Mouse (Mus musculus): Measurements from ENCODE around the gene Lmnb2. TPM values are rescaled to one million over a fixed set of nuclear protein-coding genes. Genes with fewer than 3 reads are reported as not detected.

The Lmnb2 gene
- polyA plus RNA-seq, 1 experiment from 2014 or later, result 28.5 TPM

GRCm38 (mm10) chr10:80946684-80947437, 28.8 kb upstream of the Lmnb2 start:
- no peak for DNase-seq (ENCODE audit: low spot score)

- DNase-seq (ENCODE audit: low spot score), result no peak
These were observed 26.2 kb upstream of the Lmnb2 start for GRCm38 (mm10) chr10:80944231-80944630.

GRCm38 (mm10) chr10:80943701-80944100, 25.7 kb upstream of the Lmnb2 start:
- no peak for DNase-seq (ENCODE audit: low spot score)

DNA sequence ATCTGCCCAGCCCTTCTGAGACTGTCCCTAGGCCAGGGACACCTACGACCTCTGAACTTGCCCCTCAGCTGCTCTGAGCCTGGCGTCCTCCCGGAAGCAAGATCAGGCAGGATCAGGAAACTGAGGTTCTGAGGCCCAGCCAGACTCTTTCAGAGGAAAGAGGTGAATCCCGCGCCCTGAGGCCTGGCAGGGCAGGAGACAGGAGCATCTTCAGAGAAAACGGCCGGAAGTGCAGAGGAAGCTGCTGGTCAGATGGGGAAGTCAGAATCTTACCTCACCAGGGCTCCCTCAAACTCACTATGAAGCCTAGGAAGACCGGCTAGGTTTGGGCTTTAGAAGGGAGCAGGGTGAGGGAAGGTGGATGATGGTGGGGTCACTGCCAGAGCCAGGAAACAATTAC, 24.9 kb upstream of the Lmnb2 start:
- DNase-seq (ENCODE audit: low spot score), result no peak

GRCm38 (mm10) chr10:80940988-80941347, 22.9 kb upstream of the Lmnb2 start:
- no peak for DNase-seq (ENCODE audit: low spot score)

GRCm38 (mm10) chr10:80940320-80940987, 22.4 kb upstream of the Lmnb2 start:
- no peak for DNase-seq (ENCODE audit: low spot score)

DNA sequence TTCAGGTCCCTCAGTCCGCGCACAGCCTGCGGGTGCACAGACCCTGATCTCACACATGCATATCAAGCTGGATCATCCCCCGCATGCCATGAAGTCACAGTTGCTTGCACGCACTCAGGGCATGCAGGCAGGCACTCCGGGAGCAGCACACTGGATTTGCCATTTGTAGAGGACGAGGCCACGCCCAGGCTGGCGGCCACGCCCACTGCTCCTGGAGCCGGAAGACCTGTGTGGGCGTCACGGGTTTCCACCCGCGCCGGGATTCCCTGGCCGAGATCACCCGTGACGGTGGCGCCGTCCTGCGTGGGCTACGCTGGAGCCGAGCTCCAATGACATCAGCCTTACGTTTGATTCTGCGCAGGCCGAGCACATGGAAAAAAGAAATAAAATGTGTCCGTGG, 21.6 kb upstream of the Lmnb2 start:
- DNase-seq (ENCODE audit: low spot score), result peak; percentile 81

DNA sequence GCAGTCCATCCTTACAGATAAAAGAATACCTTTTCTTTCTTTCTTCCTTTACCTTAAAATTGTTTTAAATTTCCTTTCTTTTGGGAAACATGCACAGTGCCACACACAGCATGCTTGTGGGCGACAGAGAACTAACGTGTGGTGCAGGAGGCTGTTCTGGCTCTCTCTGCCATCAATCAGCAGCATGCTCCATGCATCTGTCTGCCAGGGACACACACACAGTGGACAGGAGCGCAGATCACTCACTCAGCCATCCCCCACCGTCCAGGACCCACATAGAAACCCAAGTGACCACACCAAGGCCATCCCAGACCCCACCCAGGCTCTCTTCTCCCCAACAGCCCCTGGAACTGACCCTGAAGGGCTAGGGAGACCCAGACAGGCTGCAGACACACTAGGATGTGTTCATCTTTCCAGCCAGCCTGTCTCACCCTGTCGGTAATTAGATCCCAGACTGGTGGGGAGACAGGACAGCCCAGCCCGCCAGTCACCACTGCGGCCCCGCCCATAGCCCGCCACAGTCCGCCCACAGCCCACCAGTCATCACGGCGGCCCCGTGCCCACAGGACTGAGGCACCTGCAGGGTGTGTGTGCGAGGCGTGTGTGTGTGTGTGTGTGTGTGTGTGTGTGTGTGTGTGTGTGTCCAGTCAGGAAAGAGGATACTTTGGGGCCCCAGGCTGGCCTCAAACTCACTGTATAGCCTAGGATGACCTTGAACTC, 20.9 kb upstream of the Lmnb2 start:
- no peak for DNase-seq (ENCODE audit: low spot score)

DNA sequence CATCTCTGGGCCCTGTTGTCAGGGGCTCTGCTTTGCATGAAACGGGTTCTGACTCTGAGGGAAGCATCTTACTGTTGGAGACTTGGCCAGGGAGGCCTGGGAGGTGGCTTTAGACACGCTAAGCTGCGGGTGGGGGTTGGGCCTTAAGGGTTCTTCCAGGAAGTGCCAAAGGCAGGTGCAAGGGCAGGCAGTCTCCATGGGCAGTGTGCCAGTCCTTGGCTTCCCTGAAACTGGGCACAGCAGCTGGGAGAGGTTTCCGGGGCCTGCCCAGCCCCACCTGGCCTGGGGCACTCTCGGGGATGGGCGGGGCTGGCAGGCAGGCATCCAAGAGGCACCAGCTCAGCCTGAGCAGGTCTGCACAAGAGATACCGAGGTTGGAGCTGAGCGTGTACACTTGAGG, 19.6 kb upstream of the Lmnb2 start:
- no peak for DNase-seq (ENCODE audit: low spot score)

DNA sequence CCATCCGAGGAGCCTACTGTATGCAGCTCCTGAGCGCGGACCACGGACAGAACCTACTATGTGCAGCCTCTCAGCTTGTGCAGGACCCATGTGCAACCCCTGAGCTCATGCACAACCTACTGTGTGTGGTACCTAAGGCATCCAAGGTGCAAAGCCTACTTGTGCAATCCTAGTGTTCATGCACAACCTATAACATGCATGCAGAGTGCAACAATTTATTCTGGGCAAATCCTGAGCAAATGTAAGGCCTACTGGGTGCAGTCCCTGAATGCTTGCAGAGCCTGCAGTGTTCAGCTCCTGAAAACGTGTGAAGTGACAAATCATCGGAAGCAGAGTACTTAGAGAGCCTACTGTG, 18.7 kb upstream of the Lmnb2 start:
- no peak for DNase-seq (ENCODE audit: low spot score)

DNA sequence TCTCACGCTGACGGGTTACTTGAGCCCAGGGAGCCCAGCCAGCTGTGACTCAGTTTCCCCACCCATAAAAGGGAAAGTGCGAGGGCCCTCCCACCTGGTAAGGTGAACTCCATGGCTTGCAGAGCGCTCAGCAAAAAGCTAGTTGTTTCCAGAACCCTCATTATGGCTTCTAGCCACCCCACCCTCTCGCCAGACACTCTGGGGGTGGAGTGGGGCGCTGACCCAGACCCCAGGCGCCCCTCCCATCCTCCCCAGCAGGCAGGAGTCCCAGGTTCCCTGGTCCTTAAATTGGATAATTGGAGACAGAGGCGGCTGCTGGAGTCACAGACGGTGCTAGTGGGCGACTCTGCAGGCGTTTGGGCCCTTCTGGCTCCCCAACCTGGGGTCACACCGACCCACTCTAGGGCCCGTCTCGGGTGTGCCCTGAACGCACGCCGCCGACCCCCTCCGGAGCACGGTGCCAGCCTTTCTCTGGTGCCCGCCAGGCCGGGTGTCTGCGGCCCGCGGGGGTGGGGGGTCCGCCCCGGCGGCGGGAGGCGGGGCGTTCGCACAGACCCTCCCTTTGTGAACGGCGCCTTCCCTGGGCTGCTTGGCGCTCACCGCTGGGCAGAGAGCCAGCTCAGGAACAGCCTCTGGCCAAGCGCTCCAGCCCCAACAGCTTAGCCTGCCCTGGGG, 18.2 kb upstream of the Lmnb2 start:
- DNase-seq (ENCODE audit: low spot score), result no peak

DNA sequence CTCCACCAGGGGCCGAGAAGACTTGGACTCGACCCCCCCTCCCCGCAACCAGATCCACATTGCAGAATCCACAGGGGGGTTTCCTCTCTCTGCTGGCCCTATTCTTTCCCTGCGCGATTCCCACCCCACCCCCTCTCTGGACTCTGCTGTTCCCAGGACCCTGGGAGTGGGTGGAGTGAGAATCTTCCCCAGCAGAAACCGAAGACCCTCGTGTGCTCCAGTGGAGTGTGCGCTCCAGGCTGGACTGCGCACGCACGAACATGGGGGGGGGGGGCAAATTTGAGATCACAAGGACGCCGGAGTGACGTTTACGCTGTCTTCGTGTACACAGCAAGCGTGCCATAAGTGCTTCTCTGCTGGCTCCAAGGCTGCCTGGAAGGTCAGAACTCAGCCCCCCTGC, 17.7 kb upstream of the Lmnb2 start:
- no peak for DNase-seq (ENCODE audit: low spot score)

DNA sequence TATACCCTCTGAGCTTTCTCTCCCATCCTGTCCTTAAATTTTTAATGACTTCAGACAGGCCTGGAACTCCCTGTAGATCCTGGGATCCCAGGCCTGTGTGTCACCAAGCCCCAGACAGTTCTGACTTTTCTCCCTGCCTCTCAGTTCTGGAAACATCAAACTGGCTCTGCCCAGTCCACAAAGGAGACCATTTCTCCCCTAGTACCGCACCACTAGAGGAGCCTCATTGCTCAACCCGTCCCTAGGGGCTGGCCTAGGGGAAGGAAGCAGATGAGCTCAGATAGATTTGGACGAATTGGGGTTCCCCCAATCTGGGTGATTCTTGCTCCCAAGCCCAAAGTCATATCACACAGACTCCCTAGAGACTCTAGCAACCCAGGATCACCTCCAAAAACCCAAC, 17.2 kb upstream of the Lmnb2 start:
- DNase-seq (ENCODE audit: low spot score), result no peak

GRCm38 (mm10) chr10:80934136-80934985, 16.3 kb upstream of the Lmnb2 start:
- no peak for DNase-seq (ENCODE audit: low spot score)

DNA sequence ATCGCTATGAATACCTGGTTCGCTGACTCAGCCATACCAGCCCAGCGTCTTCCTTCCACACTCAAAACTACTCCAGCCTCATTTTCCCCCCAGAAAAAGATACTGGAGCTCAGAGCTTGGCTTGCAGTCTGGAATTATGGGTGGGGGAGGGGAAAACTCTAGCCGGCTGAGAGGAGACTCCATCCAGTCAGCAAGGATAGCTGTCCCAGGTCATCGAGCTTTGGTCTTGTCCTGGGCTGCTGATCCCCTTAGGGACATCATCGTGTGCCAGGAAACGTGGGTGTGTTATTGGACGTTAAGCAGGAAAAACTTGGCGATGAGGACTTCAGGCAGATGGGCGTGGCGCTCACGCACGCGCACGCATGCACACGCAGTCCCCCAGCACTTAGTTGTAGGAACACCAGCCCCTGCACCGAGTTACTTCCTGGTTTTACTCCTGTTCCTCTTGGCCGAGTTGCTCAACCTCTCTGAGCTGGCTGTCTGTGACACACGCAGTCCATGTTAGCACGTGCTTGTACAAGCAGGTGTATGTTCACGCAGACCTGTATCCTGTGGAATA, 15.5 kb upstream of the Lmnb2 start:
- no peak for DNase-seq (ENCODE audit: low spot score)

DNA sequence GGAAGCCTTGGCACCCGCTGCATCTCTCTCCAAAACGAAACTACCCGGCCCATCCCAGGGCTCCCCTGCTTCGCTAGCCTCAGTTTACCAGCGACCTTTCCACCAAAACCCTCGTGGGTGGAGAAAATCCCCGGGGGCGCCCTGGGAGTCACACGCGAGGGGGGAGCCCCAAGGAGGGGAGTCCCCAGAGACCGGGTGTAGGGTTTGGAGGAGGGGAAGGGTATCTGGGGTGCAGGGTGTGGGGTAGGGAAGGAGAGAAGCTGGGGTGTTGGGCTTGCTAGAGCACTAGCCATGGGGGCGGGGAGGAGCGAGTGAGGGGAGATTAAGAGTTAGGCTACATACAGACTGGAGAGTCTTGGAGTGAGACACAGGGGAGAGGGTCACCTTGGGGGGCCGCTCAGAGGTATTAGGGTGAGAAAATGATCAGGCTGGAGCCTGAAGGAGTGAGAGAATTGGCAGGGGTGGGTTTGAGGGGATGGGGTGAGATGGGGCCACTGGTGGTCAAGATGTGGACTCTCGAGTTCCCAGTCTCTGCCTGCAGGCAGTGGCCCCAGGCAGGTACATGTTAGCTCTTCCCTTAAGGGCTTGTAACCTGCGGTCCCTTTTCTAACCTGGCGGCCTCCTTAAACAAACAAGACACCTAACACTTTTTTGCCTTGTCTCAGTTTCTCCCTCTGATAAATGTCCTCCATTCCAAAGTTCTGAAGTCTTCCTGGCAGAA, 14.8 kb upstream of the Lmnb2 start:
- DNase-seq (ENCODE audit: low spot score), result no peak

DNA sequence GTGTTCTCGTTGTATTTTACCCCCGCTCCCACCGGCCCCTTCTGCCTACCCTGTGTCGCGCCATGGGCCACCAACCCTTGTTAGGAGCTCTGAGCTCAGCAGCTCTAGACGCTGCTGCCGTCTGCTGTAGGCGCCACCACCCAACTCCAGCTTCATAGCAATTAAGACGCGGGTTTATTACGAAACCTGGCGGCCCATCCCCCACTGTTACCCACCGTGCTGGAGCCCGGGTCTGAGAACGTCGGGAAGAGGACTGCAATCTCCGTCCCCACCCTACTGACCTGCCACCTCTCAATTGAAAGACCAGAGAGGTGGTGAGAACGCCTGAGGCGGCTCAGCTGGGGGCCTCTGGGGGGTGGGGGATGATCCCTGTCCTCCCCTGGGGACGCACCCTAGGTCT, 14.2 kb upstream of the Lmnb2 start:
- no peak for DNase-seq (ENCODE audit: low spot score)

DNA sequence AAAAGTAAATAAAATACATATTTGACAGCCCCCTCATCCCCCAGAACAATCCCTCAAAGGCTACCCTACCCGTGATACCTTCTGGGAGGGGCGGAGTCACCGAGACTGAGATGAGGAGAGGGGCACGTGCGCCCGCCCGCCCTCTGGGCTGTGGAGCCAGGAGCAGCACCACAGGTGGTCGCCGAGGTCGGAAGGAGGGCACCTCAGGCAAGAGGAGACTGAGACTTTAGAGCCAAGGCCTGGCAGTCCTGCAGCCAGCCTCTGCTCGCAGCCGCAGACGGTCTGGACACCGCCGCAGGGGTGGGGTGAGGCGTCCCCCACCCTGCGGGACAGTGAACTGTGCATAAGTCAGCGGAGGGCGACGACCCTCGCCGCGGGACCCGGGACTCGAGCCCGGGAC, 13.7 kb upstream of the Lmnb2 start:
- no peak for DNase-seq (ENCODE audit: low spot score)

GRCm38 (mm10) chr10:80931153-80931671, 13.2 kb upstream of the Lmnb2 start:
- DNase-seq (ENCODE audit: low spot score), result no peak
